Mouse (Mus musculus) MEL (cell line): ENCODE measurements around the gene Slc4a11.

Source experiments
- CHD2 ChIP-seq: IDR thresholded peaks from 2 replicates; pipeline ENCODE4 v1.6.1; 2011; ENCODE audit warnings: low read length, improper control_type of control experiment
- CTCF ChIP-seq, 3 experiments: IDR thresholded peaks in 2 of 3; conservative IDR thresholded peaks in 1 of 3; 2 replicates each; pipeline ENCODE4 v1.5.1; 2011 to 2012; ENCODE audit warnings: low read length in 3 of 3, low read depth in 2 of 3, mild to moderate bottlenecking in 2 of 3, improper control_type of control experiment in 1 of 3, inconsistent platforms in 1 of 3, mixed read lengths in 1 of 3, moderate library complexity in 1 of 3; ENCODE audit not compliant: control insufficient read depth in 1 of 3, insufficient read depth in 1 of 3, poor library complexity in 1 of 3, severe bottlenecking in 1 of 3
- ELF1 ChIP-seq: IDR thresholded peaks from 2 replicates; pipeline ENCODE4 v1.6.1; 2014; ENCODE audit warnings: low read depth, mild to moderate bottlenecking, inconsistent platforms, low read length, improper control_type of control experiment, moderate library complexity
- TCF12 ChIP-seq: IDR thresholded peaks from 2 replicates; pipeline ENCODE4 v1.6.1; 2014; ENCODE audit warnings: low read depth, mild to moderate bottlenecking, inconsistent platforms, low read length, improper control_type of control experiment, moderate library complexity

DNA sequence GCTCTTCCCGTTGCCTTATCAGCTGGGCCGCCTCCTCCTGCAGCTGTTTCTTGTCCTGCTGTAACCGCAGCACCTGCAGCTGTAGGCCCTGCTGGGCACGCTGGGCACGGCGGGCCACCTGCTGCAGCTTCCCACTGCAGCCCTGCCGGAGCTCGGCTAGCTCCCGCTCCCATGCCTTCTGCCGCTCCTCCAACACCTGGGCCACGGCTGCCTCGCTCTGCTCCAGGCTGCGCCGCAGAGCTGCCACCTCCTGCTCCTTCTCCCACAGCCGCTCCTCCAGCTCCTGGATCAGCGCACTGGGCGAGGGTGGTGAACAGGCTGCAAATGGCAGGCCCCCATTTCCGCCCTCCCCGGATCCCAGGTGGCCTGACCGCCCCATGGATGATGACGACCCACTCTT is 61.5 kb downstream of the Slc4a11 start:
- TF ChIP-seq CTCF (IDR thresholded peaks at IDR 0.05 in 2 of 3, conservative IDR thresholded peaks at IDR 0.05 in 1 of 3; ENCODE audit: control insufficient read depth in 1 of 3, insufficient read depth in 1 of 3, low read depth in 2 of 3, low read length in 3 of 3, poor library complexity in 1 of 3, severe bottlenecking in 1 of 3) (no peak), ELF1 (no peak), TCF12 (peak; percentile 73), CHD2 (no peak)
